Mouse (Mus musculus): Measurements from ENCODE around the gene Tanc2.

The Tanc2 gene

DNA sequence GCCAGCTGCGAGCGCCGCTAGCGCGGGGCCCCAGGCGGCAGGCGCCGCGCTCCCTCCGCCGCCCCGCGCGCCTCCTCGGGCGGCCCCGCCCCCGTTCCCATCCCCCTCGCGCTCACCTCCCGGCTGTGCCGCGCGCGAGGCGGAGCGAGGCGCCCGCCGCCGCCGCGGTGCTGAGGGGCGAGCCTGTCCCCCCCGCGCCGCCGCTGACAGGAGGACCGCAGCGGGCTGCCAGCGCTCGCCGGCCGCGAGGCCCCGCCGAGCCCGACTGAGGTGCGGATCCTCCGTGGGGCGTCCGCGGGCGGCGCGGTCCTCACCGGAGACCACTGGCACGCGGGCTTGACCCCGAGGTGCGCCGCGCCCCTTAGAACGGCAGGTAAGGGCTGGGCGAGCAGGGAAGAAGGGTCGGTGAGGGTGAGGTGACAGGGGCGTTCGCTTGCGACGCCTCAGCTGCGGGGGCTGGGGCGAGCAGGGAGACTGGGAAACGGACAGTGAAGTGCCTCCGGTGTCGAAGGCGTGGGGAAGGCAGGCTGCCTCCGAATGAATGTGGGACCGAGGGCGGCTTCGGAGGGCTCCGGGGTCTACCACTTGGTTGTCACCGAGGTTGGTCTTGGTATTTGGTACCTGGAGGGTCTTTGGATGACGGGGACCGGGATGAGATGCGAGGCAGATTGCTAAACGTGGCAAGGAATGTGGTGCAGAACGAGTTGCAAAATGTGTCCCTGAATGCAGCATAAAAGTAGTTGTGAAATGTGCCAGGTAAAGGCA lies at the start of gene Tanc2:
Gene Tanc2, plus strand, starts transcription at position 110 of the 765 bp plus-strand sequence.
- peak; percentile 62 for DNase-seq

- no peak for DNase-seq
These were observed 49.0 kb upstream of the Tanc2 start for GRCm38 (mm10) chr11:105540781-105541180.

DNA sequence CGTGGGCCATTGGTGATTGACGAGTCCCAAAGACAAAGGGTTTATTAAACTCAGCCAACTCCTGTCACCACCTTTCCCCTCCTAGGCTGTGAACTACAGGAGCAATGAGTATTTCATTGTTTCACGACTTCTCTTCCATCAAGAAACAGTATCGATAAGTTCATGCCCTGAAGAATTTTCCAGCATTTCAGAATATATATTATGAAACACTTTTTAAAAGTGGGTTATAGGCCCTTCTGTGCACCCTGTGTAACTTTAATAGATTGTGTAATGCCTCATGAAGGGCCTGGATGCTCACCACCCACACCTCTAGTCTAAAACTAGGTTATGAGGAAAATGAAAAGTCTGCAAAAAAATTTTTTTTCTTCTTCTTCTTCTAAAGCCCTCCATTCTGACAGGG lies 48.4 kb upstream of the Tanc2 start:
- no peak for DNase-seq

GRCm38 (mm10) chr11:105542129-105542528 lies 47.7 kb upstream of the Tanc2 start:
- DNase-seq: no peak

GRCm38 (mm10) chr11:105545801-105546200 lies 44.0 kb upstream of the Tanc2 start:
- no peak for DNase-seq

DNA sequence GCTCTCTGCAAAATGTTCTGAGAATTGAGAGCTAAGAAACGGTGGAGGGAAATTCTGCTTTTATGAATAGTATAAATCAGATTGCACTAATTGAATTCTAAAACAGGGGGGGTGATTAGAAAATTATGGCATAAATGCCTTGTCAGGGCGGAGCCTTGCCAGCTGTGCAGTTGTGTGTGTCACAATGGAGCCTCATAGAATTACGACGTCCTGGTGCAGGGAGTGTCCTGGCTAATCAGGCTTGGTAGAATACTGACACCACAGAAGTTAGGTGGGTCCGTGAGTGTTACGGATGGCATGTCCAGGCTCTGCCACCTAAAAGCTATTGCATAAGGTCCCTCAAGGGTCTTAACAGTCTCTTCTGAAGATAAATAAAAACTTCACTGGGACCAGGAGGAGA lies 43.4 kb upstream of the Tanc2 start:
- DNase-seq: no peak

DNA sequence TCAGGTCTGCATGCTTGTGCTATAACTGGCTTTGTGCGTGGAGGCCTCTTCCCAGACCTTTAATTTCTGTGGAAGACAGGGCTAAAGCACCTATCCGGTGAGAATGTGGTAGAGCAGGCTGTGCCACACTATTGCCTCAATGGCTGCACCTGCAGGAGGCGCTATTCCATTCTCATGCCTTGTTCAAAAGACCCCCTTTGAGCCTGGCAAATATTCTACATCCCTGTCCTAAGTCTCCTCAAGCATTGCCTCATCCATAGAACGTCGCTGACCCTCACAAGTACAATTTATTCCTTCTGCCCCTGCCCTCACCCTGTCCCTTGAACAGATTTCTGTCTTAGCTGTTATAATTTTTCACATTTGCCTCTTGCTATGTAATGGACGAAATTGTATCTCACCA lies 41.4 kb upstream of the Tanc2 start:
- no peak for DNase-seq

GRCm38 (mm10) chr11:105549164-105550121 lies 40.3 kb upstream of the Tanc2 start:
- peak; percentile 64 for DNase-seq

- no peak for DNase-seq
These were observed 32.5 kb upstream of the Tanc2 start for GRCm38 (mm10) chr11:105557285-105557684.

DNA sequence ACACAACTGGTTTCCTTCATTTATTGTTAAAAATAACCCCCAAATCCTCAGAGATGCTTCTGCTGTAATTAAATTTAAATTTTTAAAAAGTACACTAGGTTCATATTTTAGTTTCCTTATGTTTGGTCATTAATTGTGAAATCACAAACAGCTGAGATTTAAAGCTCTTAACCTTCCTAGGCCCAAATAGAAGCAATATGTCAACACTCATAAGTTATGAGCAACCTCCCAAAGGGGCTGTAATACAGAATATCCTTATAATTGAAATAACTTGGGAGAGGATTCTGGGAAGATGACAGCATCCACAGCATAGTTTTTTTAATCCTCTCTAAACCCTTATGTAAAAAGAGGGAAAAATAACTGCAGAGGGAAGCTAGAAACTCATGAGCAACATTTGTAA lies 31.7 kb upstream of the Tanc2 start:
- DNase-seq: no peak

DNA sequence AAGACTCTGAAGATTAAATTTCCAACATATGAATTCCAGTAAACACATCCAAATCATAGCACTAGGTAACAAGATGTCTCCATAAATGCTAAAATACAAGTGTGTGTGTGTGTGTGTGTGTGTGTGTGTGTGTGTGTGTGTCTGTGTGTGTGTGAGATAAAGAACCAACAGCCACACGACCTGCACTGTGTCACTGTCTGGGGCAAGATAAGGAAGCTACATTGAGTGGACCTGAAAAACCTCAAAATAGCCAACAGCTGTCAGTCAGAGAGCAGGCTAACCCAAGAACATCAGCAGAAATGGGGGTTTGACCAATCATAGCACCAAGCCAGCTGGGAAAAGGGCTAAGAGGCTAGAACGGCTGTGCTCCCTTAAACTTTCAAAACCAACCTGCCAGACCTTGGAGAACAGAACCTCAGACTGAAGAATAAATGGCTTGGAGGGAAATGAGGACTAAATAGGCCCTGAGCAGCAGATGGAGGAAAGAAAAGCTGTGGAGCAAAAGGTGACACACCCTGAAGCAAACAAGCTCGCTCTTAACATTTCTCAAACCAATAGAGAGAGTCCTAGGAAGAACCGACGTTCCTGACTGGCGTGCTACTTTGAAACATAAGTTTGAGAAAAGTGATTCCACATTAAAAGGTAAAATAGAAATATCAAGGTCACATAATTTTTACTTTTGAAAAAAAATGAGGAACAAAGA lies 30.8 kb upstream of the Tanc2 start:
- no peak for DNase-seq

GRCm38 (mm10) chr11:105563546-105563945 lies 26.2 kb upstream of the Tanc2 start:
- peak; percentile 35 for DNase-seq

DNA sequence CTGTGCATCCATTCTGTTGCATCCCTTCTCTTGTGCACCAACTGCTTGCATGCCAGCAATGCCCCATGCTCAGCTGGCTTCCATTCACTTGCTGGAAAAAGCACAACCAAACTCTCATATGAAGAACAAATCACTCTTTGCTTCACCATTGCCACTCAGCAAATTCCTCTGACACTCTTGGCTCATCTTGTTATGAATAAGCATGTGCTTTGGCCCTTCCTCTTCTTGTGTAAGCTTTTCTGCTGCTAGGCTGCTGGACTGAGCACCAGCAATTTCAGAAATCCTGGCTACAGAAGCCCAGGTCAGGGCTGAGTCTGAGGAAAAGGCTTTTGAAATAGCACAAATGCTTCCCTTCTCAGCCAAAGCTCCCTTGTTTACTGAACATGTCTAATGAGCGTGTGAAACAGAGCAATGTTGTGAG lies 22.6 kb upstream of the Tanc2 start:
- peak; percentile 38 for DNase-seq

GRCm38 (mm10) chr11:105571996-105572395 lies 17.8 kb upstream of the Tanc2 start:
- no peak for DNase-seq

DNA sequence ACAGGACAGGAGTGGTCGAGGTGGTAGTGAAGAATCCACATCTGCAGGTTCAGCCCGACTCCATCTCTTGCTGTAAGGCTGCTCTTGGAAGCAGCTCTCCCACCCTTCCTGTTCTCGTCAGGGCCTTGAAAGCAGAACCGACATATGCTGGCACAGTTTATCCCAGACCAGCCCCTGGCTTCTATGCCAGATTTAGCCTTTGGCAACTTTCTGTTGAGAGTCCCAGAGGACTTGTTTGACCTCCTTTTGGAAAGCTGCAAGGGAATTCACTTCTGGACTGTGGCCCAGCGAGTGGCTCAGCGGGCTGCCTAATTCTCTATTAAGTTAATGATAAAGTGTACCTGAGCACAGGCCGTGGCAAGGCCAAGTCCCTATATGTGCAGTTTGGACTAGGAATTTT lies 15.5 kb upstream of the Tanc2 start:
- peak; percentile 81 for DNase-seq

GRCm38 (mm10) chr11:105577211-105577610 lies 12.6 kb upstream of the Tanc2 start:
- DNase-seq: no peak

- DNase-seq: no peak
These were observed 7.8 kb upstream of the Tanc2 start for GRCm38 (mm10) chr11:105582020-105582419.

- peak; percentile 94 for DNase-seq
These were observed 432 bp upstream of the Tanc2 start for GRCm38 (mm10) chr11:105589231-105589876.

DNA sequence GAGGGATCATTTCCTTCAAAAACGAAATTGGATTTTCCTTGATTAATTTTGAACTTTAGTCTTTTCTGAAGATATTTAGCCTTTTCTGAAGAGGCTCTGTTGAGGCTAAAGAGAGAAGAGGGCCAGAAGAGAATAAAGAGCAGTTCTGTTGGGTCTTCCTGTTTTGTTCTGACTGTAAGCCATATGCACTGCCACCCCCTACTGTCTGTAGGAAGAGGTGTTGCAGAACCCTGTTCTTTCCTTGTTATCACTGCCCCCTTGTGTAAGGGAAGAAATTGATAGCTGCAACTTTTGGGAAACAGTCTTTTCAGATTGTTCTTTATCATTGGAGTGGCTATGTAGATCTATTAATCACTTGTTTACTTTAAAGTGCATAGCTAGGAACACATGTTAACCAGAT lies 2.1 kb downstream of the Tanc2 start:
- no peak for DNase-seq

GRCm38 (mm10) chr11:105602177-105602576 lies 12.4 kb downstream of the Tanc2 start:
- no peak for DNase-seq

DNA sequence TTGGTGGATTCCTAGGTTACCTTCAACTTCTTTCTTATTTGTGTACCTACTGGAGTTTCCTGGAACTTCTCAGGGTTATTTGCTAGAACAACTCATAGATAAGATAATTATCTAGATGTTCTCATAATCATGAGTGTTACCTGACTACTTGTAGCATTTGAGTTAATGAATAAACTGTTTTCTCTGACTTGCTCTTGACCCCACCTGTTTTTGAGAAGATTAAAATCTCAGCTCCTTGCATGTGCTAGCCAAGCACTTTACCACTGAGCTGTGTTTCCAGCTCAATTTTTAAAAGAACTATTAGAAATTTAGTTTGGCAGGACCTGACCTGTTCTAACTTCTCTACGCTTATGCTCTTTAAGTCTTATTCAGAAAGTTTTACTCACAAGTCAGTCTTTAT lies 36.4 kb downstream of the Tanc2 start:
- DNase-seq: no peak

DNA sequence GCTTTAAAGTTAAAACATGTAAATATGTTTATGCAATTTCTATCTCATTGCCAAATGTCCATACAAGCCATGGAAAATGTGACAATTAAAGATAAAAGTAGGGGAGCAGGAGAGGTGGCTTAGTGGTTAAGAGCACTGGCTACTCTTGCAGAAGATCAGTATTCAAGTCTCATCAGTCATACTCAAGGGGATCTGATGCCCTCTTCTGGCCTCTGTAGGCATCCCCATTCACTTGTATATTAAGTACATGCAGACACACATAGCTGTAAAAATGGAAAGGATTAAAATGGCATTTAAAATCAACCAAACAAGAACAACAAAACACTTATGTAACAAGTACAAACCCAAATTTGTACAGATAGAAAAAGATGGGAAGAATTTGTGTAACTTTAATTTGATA lies 54.2 kb downstream of the Tanc2 start:
- DNase-seq: no peak

GRCm38 (mm10) chr11:105648026-105648425 lies 58.2 kb downstream of the Tanc2 start:
- peak; percentile 23 for DNase-seq

All from kidney, adult 18-20 months (tissue).